Mouse (Mus musculus): ENCODE results near the gene Hace1. TPM values are rescaled to one million over a fixed set of nuclear protein-coding genes. Genes with fewer than 3 reads are reported as not detected.

Hace1 gene
- polyA plus RNA-seq, 1 experiment from 2014 or later, result 16.3 TPM

DNA sequence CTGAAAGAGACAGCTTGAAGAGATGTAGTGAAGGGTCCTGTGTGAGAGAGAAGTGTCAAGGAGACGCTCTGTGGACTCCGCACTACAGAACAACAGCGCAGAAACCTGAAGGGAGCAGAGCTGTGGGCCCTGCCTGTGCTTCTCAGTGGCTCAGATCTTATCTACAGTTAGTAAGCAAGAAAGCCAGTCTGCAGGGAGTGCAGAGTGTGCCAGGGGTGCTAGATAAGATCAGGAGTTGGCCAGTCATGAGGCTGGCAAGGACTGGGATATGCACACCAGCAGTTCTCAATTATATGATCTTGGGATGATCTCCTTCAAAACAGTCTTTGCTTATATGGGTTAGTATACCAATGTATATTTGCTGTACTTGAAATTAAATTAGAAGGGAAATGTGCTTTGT is 121.3 kb downstream of the Hace1 start:
- H3K27me3 ChIP-seq, result no peaks in the 10 kb centered on the region
- H3K4me2 ChIP-seq (replicated peaks), result no peak overlapping the region
- H3K9me3 ChIP-seq (replicated peaks), result no peaks in the 10 kb centered on the region
- no peaks in the 10 kb centered on the region for H3K4me1 ChIP-seq
- no peak overlapping the region for H3K9ac ChIP-seq
- no peak overlapping the region for H3K27ac ChIP-seq (replicated peaks)
- H3K4me3 ChIP-seq (replicated peaks), result no peak overlapping the region
- 0 out of 2 replicates have a peak, but pooled peaks cover 4% of the 10 kb centered on the region for H3K36me3 ChIP-seq
- ATAC-seq (ENCODE audit: insufficient number of reproducible peaks, low FRiP score, low TSS enrichment, low read depth), result no peak
- 70% methylated on average over 3 of the region's 3 CpGs for WGBS

DNA sequence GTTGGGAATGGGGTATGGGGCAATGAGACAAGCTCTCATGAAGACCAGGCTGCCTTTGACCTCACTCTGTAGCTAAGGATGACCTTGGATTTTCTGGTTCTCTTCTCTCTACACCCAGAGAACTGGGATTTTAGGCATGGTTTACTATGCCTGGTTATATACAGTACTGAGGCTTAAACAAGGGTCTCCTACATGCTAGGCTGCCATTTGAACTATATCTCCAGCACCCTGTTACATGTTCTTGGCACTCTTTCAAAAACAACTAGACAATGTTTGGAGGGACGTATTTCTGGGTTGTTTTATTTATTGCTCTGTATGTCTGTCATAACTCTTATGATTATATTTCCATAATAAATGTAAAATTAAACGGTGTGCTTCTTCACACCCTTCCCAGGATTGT is 129.2 kb downstream of the Hace1 start:
- no peak for ATAC-seq (ENCODE audit: insufficient number of reproducible peaks, low FRiP score, low TSS enrichment, low read depth)
- Histone ChIP-seq H3K9me3 (replicated peaks) (no peaks in the 10 kb centered on the region), H3K9ac (no peak overlapping the region), H3K4me2 (replicated peaks) (no peak overlapping the region), H3K4me3 (replicated peaks) (no peak overlapping the region), H3K27me3 (no peaks in the 10 kb centered on the region), H3K27ac (replicated peaks) (no peak overlapping the region), H3K4me1 (no peaks in the 10 kb centered on the region), H3K36me3 (no peaks in the 10 kb centered on the region)
- WGBS, result 83% methylated on average over 2 of the region's 2 CpGs

DNA sequence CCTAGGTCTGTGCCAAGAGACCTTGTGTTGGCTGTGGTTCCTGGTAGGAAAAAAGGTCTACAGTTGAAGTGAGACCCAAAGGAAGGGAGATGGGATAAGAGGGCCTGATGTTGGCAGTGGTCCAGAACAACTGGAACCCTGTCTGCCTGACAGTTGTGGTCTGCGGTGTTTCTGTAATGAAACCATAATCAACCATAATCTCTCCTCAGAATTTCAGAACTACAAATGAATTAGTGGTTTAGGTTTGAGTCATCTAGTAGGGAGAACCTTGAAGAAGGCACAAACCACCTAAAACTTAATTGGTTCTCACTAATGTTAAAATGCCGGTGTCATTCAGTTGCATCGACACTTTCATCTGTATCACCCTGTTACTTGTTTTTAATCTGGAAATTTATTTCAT is 133.2 kb downstream of the Hace1 start:
- H3K9ac ChIP-seq, result no peak overlapping the region

DNA sequence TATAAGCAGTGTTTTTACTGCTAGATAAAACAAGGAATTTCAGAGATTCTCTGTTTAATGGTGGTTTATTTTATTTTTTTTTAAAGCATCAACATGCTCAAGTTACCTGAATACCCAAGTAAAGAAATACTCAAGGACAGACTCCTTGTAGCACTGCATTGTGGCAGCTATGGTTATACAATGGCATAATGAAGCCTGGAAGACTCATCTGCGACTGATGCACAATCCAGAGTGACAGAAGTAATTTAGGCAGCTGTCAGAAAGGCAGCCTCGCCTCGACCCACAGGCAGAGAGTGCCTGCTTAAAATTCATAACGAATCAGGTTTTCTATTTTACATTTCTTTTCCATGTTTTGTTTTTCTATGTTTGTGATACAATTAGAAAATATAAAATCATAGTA is 133.7 kb downstream of the Hace1 start:
- Histone ChIP-seq H3K27ac (replicated peaks) (no peak overlapping the region), H3K27me3 (no peaks in the 10 kb centered on the region), H3K4me3 (replicated peaks) (no peak overlapping the region), H3K4me1 (no peaks in the 10 kb centered on the region), H3K36me3 (no peaks in the 10 kb centered on the region), H3K9ac (no peak overlapping the region), H3K4me2 (replicated peaks) (no peak overlapping the region), H3K9me3 (replicated peaks) (no peaks in the 10 kb centered on the region)
- no peak for ATAC-seq (ENCODE audit: insufficient number of reproducible peaks, low FRiP score, low TSS enrichment, low read depth)
- 53% methylated on average over 4 of the region's 4 CpGs for WGBS

More for the DNA sequence above, 133.2 kb downstream of the Hace1 start:
- Histone ChIP-seq H3K27me3 (no peaks in the 10 kb centered on the region), H3K4me3 (replicated peaks) (no peak overlapping the region), H3K27ac (replicated peaks) (no peak overlapping the region), H3K4me1 (no peaks in the 10 kb centered on the region), H3K9me3 (replicated peaks) (no peaks in the 10 kb centered on the region), H3K36me3 (no peaks in the 10 kb centered on the region), H3K4me2 (replicated peaks) (no peak overlapping the region)
- WGBS, result 67% methylated on average over 3 of the region's 3 CpGs
- ATAC-seq (ENCODE audit: insufficient number of reproducible peaks, low FRiP score, low TSS enrichment, low read depth), result no peak

Small RNA genes within 50 kb of the gene (microRNA-seq; reads per million reads assigned to microRNA genes)
- gene Gm27731 (ENCODE audit: borderline number of aligned reads), result not detected

Other genes with a start within 250 kb of the Hace1 start
- 2.5 and 3.7 TPM in 2 replicates for gene Bves, start 242.1 kb upstream of the Hace1 start, polyA plus RNA-seq (2015; fragmentation: Nextera tagmentation; extraction: Ambion mirVana)
- 0.39 and 0.68 TPM in 2 replicates for gene Lin28b, start 91.4 kb upstream of the Hace1 start, polyA plus RNA-seq (2015; fragmentation: Nextera tagmentation; extraction: Ambion mirVana)

Measured in embryonic facial prominence, embryonic 15.5 days (tissue).